Mouse (Mus musculus) kidney, adult 2 months (tissue): ENCODE measurements around the gene Ypel2. TPM values are rescaled to one million over a fixed set of nuclear protein-coding genes. Genes with fewer than 3 reads are reported as not detected.
A peak's percentile ranks its signal among the peaks of the same experiment; 100 is the strongest.

Experiments
- DNase-seq: peaks from one replicate; pipeline ENCODE4 v3.0.0; 2021
- H3K27ac ChIP-seq: fragments of 200-500 bp; 2 replicates; pipeline ENCODE4 v1.5.1; 2012; ENCODE audit warnings: low read depth, low read length, control low read depth, inconsistent platforms; ENCODE audit not compliant: insufficient read depth
- H3K27me3 ChIP-seq: fragments of 200-500 bp; replicated peaks from 2 replicates; pipeline ENCODE4 v1.6.1; 2012; ENCODE audit warnings: mild to moderate bottlenecking, moderate library complexity, low read length, inconsistent platforms; ENCODE audit not compliant: control insufficient read depth, insufficient read depth
- H3K36me3 ChIP-seq: fragments of 200-500 bp; 2 replicates; pipeline ENCODE4 v1.6.1; 2012; ENCODE audit warnings: mild to moderate bottlenecking, moderate library complexity, low read length, inconsistent platforms; ENCODE audit not compliant: control insufficient read depth, insufficient read depth
- H3K4me1 ChIP-seq: fragments of 200-500 bp; 2 replicates; pipeline ENCODE4 v1.6.1; 2011; ENCODE audit warnings: low read length; ENCODE audit not compliant: control insufficient read depth, insufficient read depth
- H3K4me3 ChIP-seq: fragments of 200-500 bp; 2 replicates; pipeline ENCODE4 v1.5.1; 2011; ENCODE audit warnings: mild to moderate bottlenecking, low read depth, low read length, control low read depth; ENCODE audit not compliant: insufficient read depth
- CTCF ChIP-seq: fragments of 200-500 bp; conservative IDR thresholded peaks from 2 replicates; pipeline ENCODE4 v1.5.1; 2011; ENCODE audit warnings: low read depth, mild to moderate bottlenecking, control low read depth, low read length, moderate library complexity, mixed read lengths; ENCODE audit not compliant: insufficient read depth, insufficient read length
- POLR2A ChIP-seq: fragments of 200-500 bp; IDR thresholded peaks from one replicate; pipeline ENCODE4 v1.6.1; 2011; ENCODE audit warnings: low read depth, low read length, control low read depth
- WGBS: fragments of 180-500 bp; shearing (Covaris S2); methylation state at CpG from one replicate; pipeline ENCODE4 v1.1.7; 2018; 5-methylcytosine and 5-hydroxymethylcytosine counted together
- polyA plus RNA-seq: library from polyadenylated mRNA; depleted of rRNA; stranded (reverse); fragments of >200 nt; gene quantifications from 2 replicates; pipeline ENCODE4 v1.2.3, GENCODE M21; 2012; rRNA removed

Ypel2 gene
- 4.7 TPM in 2 replicates for polyA plus RNA-seq

DNA sequence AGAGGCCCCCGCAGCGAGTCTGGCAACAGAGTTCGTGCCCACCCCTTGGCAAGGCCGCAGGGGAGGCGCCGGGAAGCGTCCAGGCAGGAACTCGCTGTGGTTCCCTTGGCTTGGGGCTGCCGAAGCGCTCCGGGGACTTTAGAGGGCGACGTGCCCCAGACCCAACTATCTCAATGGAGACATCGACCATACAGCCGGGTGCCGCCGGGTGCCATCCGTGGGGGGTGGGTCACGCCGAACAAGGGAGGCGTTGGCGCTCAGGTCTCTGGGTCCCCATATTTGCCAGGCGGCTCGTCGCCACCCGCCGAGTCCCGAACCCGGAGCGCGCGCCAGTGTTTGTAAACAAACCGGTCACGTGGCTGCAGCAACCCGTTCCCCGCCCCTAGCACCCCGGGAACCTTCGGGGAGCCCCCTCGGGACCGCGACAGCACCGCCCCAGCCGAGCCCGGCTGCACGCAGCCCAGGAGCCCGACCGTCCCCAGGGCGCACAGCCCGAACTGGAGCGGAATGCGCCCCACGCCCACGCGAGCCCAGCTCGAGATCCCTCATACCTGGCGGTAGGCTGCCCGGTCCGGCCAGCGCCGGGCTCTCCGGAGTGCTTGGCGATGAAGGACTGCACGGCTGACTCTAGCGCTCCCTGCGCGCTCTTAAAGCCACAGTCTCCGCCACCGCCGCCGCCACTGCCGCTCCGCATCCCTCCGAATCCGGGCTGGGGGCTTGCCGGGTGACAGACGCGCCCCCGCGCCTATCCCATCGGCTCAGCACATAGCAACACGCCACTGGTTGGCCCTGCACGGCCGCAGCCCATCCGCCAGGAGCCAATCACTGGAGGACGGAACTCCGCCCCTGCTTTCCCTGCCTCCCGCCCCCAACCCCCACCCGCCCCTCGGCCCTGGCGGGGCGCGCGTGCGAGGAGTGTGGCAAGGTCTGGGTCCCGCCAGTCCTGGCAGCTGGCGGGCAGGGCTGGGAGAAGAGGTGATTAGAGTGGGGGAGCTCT lies at the start of gene Ypel2:
Gene Ypel2, minus strand, starts transcription at position 667 of the 997 bp plus-strand sequence.
- TF ChIP-seq CTCF: 0 out of 2 replicates have a peak, but pooled peaks have one; percentile 7
- TF ChIP-seq POLR2A: no peak
- Histone ChIP-seq H3K4me1 (peaks cover 29% of the 10 kb centered on the region), H3K4me3 (peak within 1 kb of the TSS; percentile 90), H3K27ac (peak within 1 kb of the TSS; percentile 81), H3K36me3 (no peaks in the 10 kb centered on the region), H3K27me3 (no peaks in the 10 kb centered on the region)
- DNase-seq: peak; percentile 99
- WGBS: under 1% methylated on average over 96 of the region's 96 CpGs

DNA sequence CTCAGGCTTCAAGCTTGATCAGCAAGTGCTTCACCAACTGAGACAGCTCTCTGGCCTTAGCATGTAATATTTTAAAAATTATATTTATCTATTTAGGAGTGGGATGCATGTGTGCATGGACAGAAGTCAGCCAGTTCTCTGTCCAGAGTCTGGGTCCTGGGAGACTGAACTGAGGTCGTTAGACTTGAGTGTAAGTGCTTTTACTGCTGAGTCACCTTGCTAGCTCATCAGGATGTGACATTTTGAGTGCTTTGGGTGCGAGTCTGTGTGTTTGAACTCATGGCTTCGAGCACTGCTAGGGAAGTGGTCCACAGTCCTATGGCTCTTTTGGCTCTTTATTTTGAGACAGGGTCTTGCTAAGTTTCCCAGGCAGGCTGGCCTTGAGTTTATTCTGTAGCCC lies 49.5 kb upstream of the Ypel2 start:
- no peak for DNase-seq
- TF ChIP-seq CTCF (no peak), POLR2A (no peak)
- Histone ChIP-seq H3K27ac (no peak overlapping the region), H3K4me1 (no peaks in the 10 kb centered on the region), H3K27me3 (no peaks in the 10 kb centered on the region), H3K36me3 (no peaks in the 10 kb centered on the region), H3K4me3 (no peak overlapping the region)
- WGBS: 85% methylated on average over 3 of the region's 3 CpGs

DNA sequence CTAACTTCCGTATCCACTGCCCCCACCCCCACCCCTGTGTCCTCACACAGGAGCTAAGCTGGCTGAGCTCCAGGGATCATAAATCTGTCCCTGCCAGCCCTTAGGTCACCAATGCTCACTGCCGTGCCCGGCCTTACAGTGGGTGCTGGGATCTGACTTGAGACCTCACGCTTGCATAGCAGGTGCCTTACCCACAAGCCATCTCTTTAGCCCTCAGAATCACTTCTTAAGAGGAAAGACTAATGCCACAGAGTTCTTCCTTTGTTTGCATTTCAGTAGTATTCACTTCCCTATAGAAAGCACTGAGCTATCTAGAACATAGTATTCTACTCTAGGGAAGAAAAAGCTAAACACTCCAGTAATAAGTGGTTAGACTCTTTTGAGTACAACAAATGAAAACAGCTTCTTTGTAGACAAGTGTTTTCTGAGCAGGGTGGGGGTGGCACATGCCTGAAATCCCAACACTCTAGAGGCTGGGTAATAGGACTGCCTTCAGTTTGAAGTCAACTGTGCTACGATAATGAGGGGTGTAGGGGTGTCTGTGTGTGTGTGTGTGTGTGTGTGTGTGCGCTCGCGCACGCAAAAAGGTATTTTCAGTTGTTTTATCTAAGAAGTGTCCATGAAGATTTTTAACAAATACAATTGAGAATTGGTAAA lies 45.9 kb upstream of the Ypel2 start:
- Histone ChIP-seq H3K4me1 (no peaks in the 10 kb centered on the region), H3K4me3 (no peak overlapping the region), H3K27me3 (no peaks in the 10 kb centered on the region), H3K36me3 (no peaks in the 10 kb centered on the region), H3K27ac (no peak overlapping the region)
- TF ChIP-seq POLR2A (no peak), CTCF (no peak)
- WGBS: 65% methylated on average over 9 of the region's 9 CpGs
- DNase-seq: peak; percentile 7

DNA sequence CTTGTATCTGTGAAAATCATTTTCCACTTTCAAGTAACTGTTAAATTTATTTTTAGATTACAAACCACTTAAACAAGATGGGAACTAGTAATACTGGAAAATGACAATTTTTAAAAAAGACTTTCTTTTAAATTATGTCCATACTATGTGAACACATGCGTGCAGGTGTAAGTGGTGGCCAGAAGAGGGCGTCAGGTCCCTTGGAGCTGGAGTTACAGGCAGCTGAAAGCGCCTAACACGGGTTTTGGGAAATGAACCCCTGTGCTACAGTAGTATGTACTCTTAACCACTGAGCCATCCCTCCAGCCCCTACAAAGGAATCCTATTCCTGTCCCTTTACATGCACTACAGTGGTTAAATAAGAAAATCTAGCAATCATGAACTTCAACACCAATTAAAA lies 42.7 kb upstream of the Ypel2 start:
- DNase-seq: no peak
- Histone ChIP-seq H3K36me3 (no peaks in the 10 kb centered on the region), H3K27me3 (no peaks in the 10 kb centered on the region), H3K4me3 (no peak overlapping the region), H3K4me1 (no peaks in the 10 kb centered on the region), H3K27ac (no peak overlapping the region)
- WGBS: 76% methylated on average over 4 of the region's 4 CpGs
- TF ChIP-seq CTCF (peak; percentile 21; the same call in 1 of the 2 replicates), POLR2A (no peak)

DNA sequence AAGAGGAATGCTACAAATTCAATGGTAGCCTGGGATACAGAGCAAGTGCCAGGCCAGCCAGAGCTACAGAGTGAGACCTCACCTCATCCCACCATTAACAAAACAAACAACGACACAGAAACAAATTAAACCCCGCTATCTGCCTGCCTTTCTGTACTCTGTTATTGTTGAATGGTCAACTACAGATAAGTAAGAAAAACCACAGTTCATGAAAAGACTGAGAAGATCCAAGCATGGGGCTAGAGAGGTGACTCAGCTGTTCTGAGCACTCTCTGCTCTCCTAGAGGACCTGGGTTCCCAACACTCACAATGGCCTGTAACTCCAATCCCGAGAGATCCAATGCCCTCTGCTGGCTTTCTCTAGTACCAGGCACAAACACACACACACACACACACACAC lies 34.7 kb upstream of the Ypel2 start:
- WGBS: 95% methylated on average over 3 of the region's 3 CpGs
- H3K27ac ChIP-seq: no peak overlapping the region
- no peak overlapping the region for H3K4me3 ChIP-seq
- DNase-seq: no peak
- no peaks in the 10 kb centered on the region for H3K27me3 ChIP-seq
- TF ChIP-seq POLR2A: no peak
- no peak for TF ChIP-seq CTCF
- no peaks in the 10 kb centered on the region for H3K36me3 ChIP-seq
- H3K4me1 ChIP-seq: 0 out of 2 replicates have a peak, but pooled peaks cover 4% of the 10 kb centered on the region

DNA sequence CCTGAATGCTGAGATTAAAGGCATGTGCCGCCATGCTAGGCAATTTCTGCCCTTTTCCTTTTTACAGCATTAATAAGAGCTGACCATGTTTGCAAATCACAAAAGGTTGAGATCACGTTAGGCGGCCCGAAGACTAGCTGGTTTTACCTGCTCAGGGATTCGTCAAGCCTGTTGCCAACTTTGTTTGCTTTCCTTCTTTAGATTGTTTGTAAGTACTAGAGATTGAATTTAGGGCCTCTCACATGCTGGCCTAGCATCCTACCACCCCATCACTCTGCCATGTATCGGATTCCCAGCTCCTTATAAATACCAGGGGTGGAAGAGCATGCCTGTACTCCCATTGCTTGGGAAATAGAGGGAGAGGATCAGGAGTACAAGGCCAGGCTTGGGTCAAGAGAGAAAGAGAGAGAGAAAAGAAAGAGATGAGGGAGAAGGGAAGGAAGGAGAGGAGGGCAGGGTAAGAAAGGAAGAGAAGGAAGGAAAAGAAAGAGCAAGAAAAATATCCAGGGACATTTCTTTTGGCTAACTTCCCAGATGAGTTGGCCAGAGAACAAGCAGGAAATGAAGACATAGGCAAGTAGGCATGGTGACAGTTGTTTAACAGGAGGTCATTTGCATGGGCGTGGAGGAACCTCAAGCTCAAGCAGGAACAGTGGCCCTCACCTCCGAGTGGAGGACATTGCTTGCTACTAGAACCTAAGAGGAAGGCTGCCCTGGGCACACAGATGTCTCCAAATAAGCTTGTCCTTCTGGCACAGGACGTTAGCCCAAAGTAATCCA lies 32.8 kb upstream of the Ypel2 start:
- TF ChIP-seq POLR2A (no peak), CTCF (no peak)
- no peaks in the 10 kb centered on the region for H3K27me3 ChIP-seq
- DNase-seq: peak; percentile 48
- 0 out of 2 replicates have a peak, but pooled peaks cover 4% of the 10 kb centered on the region for H3K4me1 ChIP-seq
- no peak overlapping the region for H3K4me3 ChIP-seq
- H3K36me3 ChIP-seq: no peaks in the 10 kb centered on the region
- 71% methylated on average over 9 of the region's 9 CpGs for WGBS
- no peak overlapping the region for H3K27ac ChIP-seq
